13 mouse cellular contexts compared by ENCODE assay signal in genomic region chr10:29542982-29543381, GRCm38 (mm10).
"Had no signal": no experiment of that assay in that cellular context is flagged by ENCODE, and none has a peak within 500 bp of the region (broad histone marks: within the 10 kb centered on the region; RNA-seq: fewer than 3 reads in every experiment).

No protein-coding gene starts in this region.

- ATAC-seq: liver, postnatal 0 days; lung, postnatal 0 days; midbrain, embryonic 13.5 days; midbrain, embryonic 15.5 days had no signal

- DNase-seq: liver, postnatal 0 days; lung, adult 2 months; lung, postnatal 14 days; lung, postnatal 36 days; right cerebral cortex, postnatal 25 days; right cerebral cortex, postnatal 4 days; spleen, adult 18-20 months; thymus, adult 18-20 months; thymus, postnatal 14 days; thymus, postnatal 36 days had no signal
